Mouse (Mus musculus): Measurements from ENCODE around the gene Rassf3.

Rassf3 gene

DNA sequence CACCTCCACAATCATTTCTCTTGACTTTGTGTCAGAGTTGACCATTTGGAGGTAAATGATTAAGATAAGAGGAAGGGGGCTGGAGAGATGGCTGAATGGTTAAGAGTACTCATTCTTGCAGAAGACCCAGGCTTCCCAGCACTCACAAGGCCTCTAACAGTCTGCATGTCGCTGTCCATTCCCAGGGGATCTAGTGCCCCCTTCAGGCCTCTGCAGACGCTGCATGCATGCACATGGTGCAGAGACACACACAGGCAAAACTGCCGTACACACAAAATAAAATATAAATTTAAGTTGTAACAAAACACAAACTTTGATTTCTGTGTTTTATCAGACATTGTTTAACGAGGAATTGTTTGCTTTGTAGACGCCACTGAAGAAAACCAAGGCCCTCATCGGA is 105.4 kb downstream of the Rassf3 start:
- in situ Hi-C loops (cut with MboI, MseI): no loop called here

DNA sequence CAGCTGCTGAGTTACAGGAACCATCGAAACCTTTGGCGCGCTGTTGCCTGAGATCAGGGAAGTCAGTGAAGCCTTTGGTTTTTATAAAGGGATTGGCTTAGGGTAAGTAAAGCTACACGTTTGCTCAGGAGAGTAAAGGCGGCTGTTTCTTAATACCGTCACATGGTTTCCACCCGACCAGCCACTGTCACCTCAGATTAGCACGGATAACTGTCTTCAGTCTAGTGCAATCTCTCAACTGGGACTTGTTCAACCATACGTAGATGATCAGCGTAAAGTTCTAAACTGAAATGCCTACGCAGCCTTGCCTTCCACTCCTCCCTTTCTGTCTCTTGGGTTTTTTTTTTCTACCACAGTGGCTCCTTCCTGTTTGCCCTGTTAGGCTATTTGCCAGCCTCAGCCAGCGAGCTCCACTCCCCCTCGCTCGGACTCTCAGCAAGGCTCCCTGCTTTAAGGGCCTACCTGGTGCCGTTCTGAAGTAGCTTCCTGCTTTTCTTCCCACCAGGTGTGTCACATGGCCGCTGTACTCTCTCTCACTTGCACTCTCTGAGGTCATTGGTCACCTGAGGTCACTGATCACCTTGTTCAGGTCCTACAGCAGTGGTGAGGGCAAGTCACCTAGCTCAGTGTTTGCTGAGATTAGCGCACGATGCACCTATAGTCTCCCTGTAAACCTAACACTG is 107.2 kb downstream of the Rassf3 start:
- in situ Hi-C loops (cut with MboI, MseI): no loop called here

DNA sequence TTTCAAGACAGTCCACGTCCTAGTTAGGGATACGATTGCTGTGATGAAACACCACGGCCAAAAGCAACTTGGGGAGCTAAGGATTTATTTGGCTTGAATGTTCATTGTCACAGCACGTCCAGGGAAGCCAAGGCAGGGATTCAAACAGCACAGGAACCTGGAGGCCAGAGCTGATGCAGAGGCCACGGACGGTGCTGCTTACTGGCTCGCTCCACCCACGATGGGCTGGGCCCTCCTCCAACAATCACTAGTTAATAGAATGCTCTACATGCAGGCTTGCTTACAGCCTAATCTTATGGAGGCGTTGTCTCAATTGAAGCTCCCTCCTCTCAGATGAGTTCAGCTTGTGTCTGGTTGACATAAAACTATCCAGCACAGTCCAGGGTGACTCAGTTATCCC is 108.4 kb downstream of the Rassf3 start:
- in situ Hi-C loops (cut with MboI, MseI): no loop called here

DNA sequence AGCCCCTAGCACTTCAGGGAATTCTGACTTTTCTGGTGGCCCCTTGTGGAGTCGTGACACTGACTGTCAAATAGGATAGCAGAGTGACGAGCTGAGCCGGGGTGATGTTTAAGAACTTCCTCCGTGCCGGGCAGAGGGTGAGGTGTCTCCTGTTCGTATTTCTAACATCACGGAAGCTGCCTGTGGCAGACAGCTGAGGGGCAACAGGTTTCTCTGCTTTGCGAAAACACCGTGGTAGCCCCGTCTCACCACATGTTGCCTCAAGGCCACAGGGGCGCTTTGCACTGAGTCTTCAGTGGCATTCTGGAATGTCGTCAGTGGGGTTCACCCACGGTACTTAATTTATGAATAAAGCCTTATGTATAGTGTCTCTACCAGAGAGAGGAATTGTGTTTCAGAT is 108.9 kb downstream of the Rassf3 start:
- in situ Hi-C loops (cut with MboI, MseI): no loop called here

DNA sequence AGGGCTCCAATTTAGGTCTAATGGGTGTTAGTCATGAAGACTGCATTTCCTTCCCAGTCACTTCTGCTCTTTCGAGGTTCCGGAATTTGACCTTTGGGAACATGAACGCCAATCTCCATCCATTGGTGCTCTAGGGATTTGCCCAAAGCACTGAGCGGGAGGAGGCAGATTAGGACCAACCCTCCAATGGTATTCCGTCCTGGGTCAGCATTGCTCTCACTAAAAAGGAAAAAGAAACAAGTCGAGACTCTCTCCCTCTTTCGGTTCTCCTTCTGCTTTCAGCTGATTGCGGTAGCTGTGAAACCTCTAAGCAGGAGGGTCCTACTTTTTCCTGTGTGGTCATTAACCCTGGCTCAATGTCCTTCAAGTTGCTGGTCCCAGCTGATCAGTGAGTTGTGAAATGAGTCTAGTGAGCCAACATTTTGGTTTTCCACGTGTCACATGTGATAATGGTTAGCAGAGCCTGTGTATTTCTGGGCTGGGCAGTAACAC is 110.3 kb downstream of the Rassf3 start:
- in situ Hi-C loops (cut with MboI, MseI): no loop called here

DNA sequence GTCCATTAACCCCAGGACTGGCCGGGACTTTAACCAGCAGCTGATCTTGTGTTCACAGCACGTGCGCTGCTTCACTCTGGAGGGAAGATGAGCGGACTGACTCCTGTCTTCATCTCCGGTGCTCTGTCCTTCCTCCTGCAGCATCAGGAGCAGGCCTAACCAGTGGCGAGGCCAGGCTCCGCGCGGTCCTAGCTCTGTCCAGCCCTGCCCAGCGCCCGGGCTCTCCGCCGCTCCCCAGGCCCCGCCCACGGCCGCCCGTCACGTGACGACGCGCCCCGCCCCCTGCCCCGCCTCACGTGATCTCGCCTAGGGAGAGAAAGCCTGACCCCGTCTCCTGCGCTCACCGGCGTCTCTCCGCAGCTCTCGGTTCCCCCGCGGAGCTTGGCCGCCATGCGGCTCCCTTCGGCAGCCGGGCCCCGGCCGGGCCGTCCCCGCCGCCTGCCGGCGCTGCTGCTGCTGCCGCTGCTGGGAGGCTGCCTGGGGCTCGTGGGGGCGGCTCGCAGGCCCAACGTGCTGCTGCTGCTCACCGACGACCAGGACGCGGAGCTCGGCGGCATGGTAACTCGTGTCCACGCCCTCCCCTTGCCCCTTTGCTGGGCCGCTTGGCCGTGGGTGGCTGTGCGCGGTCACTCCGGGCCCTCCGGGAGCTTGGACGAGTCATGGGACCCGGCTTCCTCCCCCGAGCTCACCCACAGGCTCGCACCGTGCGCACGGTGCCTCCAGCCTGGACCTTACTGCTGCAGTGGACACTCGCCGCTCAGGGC is 111.2 kb downstream of the Rassf3 start, which contains the start of gene Gns:
Gene Gns (plus strand): TSS at position 290 of the 764 bp plus-strand sequence.
- in situ Hi-C loops (cut with MboI, MseI): no loop called here

DNA sequence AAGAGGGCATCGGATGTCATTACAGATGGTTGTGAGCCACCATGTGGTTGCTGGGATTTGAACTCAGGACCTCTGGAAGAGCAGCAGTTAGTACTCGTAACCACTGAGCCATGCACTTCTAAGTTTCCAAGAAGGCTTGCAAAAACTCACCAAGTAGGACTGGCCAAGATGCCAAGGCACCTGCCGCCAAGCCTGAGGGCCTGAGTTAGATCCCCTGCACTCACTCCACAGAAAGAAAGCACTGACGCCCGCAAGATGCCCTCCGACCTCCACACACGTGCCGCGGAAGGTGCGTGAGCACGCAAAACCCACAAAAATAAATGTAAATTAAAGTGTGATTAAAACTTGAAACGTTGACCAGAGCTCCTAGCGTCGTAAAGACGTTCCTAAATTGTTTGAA is 111.8 kb downstream of the Rassf3 start:
- in situ Hi-C loops (cut with MboI, MseI): no loop called here

DNA sequence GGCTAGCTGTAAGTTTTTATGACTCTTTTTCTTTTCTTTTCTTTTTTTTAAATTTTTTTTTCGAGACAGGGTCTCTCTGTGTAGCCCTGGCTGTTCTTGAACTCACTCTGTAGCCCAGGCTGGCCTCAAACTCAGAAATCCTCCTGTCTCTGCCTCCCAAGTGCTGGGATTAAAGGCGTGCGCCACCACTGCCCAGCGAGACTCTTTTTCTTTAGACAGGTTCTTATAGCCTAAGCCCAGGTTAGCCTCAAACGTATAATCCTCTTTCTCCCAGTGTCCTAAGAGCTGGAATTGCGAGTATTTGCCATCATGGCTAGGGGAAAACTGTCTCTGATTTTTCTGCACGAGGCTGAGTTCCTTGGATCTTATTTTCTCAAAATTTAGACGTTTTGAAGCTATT is 112.9 kb downstream of the Rassf3 start:
- in situ Hi-C loops (cut with MboI, MseI): no loop called here

DNA sequence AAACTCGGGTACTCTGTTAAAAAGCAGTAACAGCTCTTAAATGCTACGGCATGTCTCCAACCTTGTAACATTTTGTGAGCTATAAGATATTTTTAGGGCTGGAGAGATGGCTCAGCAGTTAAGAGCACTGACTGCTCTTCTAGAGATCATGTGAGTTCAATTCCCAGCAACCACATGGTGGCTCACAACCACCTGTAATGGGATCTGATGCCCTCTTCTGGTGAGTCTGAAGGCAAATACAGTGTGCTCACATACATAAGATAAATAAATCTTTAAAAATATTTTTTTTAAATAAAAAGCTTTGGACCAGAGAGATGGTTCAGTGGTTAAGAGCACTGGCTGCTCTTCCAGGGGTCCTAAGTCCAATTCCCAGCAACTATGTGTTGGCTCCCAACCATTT is 115.8 kb downstream of the Rassf3 start:
- in situ Hi-C loops (cut with MboI, MseI): no loop called here

Data from T-helper 1 cell (primary cell).